Mouse (Mus musculus) telencephalon, adult 2 months (tissue): ENCODE results near the gene Atg7.
A peak's percentile ranks its signal among the peaks of the same experiment; 100 is the strongest.
"Not testable (repeated sequence)": the region's sequence is repeated elsewhere in the genome, so short reads cannot be mapped to it uniquely, and the experiment has no call there.

Experiments used
- DNase-seq: peaks from one replicate; pipeline ENCODE4 v3.0.0-alpha.2; 2011; ENCODE audit warnings: low read depth, low spot score

Atg7 gene

DNA sequence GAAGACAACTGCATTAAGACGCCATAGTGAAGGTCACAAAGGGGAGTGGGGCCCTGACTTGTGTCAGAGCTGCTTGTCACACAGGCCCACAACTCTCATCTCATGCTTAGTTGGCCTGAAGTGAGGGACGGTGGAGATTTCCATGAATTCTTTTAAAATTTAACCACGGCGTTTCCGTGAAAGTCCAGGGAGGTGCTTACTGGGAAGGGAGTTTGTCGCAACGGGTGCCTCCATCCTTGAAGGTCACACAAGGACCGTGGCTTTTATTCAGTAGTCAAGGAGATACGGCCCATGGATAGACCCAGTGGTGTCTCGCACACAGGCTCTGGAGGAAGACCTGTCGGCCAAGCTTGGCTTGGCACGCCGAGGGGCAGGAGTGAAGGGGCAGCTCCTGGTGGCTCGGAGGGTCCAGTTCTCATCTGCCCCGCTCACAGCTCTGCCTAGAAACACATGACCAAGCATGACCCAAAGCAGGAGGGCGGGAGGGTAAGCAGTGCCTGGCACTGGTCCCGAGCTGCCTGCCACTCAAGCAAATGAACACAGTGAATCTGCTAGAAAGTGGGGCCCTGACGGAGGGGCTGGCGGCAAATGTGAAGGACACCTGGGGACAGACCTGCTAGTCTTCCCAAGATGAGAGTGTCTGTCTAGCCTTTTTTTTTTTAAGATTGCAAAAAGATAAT lies 236.1 kb downstream of the Atg7 start:
- no peak for DNase-seq

GRCm38 (mm10) chr6:114880798-114881197 lies 237.9 kb downstream of the Atg7 start:
- no peak for DNase-seq

DNA sequence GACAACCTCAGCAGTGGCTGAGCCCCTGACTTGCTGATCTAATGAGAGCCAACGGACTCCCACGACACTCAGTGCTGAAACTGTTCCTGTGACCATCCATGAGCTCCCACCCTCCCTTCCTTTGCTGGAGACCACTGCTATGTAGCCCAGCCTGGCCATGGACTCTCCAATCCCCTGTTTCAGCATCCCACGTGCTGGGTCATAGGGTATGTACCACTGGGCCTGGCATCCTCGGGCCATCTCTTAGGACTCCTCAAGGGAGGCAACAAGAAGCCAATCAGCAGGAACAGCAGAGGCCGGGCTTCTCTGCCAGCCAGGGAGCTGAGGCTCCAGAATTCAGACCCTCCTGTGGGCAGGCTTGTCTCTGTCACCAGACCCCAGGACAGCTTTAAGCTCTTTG lies 239.3 kb downstream of the Atg7 start:
- DNase-seq = no peak

DNA sequence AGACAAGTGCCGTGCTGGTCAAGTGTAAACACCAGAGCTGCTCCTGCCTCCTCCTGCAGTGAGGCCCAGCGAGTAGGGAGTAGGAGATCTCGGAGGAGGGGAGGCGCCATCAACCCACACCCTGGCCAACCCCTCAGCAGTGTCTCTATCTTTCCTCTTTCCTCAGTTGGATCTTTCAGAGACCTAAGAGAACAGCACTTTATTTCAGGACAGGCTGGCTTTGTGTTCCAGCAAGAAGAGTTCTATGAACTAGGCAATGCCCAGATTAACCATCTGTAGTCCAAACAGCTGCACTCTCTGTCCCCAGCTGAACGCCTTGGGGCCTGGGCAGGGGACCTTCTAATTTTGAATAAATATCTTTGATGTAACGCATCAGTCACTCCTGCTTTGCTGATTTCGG lies 239.8 kb downstream of the Atg7 start:
- DNase-seq = no peak

DNA sequence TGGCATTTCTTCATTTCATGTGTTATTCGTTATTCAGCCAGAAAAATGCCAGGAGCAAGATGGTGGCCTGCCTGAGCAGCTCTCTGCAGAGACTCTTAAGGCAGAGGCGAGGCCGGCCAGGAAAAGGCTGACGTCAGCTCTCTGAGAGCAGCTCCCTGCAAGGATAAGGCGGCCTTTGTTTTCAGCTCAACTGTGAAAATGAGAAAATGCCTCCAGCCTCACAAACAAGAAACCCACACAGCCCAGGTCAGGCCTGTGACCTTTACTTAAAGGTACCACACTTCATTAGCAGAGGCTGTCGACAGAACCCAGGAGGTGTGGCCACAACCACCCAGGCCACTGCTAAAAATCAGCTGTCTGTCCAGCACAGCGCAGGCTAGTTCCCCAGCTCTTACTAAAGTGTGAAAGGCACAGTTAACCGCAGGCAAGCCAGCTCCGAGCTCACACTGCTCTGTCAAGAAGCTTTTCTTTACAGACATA lies 240.4 kb downstream of the Atg7 start:
- DNase-seq = peak; percentile 76

GRCm38 (mm10) chr6:114885129-114885528 lies 242.2 kb downstream of the Atg7 start:
- no peak for DNase-seq

GRCm38 (mm10) chr6:114886012-114886411 lies 243.1 kb downstream of the Atg7 start:
- DNase-seq = no peak

DNA sequence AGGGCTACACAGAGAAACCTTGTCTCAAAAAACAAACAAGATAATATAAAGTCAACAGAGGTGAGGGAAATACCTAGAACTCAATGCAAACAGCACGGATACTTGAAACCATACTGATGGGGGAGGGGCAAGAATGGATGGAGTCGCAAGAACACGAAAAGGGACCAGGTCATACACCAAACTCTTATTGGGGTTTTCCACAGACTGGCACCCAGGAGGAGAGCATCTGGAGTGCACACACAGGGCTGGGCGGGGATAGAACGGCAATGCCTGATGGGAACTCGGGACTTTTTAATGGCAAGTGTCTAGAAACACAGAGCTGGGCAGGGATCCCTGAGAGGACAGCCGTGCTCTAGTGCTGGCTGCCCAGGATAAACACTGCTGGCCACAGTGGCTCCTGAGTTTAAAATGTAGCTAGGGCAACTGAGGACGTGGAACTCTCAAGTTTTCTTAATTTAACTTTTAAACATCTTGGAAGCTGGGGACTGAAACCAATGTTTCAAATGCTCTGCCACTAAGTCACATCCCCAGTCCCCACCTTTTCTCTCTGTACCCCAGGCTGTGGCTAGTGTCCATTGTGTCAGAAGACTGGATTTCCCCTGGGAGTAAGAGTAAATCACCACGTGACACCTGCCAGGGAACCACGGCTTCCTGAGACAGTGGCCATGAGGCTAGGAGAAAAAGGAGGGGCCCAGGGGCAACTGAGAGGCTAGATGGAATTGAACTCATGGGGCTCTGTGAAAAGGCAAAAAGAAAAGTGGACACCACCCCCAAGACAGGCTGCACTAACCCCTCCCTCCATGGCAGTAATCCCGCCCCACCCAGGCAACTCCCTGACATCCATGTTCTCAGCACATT lies 243.8 kb downstream of the Atg7 start:
- DNase-seq = no peak

- DNase-seq = peak; percentile 70
Measured at GRCm38 (mm10) chr6:114888922-114889321, 246.0 kb downstream of the Atg7 start.

DNA sequence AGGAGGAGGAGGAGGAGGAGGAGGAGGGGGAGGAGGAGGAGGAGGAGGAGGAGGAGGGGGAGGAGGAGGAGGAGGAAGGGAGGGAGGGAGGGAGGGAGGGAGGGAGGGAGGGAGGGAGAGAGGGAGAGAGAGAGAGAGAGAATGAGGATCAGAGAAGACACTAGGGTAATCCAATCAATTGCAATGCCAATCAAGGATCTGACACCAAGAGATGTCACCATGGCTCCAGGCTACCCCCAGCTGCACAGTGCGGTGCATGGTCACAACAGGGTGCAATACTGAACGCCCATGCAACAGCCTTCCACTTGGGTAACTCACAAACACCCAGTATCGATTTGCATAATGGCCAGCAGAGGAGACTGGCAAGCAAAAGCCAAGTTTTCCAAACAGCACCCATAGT lies 247.1 kb downstream of the Atg7 start:
- DNase-seq = not testable (repeated sequence)

GRCm38 (mm10) chr6:114890411-114891115 lies 247.7 kb downstream of the Atg7 start:
- no peak for DNase-seq

DNA sequence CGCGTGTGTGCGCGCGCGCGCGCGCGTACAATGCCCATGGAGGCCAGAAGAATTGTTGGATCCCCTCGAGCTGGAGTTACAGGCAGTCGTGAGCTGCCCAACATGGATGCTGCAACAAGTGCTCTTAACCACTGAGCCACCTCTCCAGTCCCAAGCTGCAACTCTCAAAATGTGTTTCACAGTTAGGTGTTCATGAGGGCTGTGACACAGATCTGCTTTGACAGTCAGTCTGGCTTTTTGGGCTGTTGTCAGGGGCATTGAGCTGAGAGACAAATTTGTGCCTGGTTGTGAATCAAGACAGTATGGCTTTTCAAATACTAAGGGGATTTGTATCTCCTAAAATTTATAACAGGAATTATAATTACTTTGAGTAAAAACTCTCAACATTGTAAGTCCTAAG lies 248.4 kb downstream of the Atg7 start:
- DNase-seq = no peak

GRCm38 (mm10) chr6:114891771-114892170 lies 248.9 kb downstream of the Atg7 start:
- DNase-seq = no peak

DNA sequence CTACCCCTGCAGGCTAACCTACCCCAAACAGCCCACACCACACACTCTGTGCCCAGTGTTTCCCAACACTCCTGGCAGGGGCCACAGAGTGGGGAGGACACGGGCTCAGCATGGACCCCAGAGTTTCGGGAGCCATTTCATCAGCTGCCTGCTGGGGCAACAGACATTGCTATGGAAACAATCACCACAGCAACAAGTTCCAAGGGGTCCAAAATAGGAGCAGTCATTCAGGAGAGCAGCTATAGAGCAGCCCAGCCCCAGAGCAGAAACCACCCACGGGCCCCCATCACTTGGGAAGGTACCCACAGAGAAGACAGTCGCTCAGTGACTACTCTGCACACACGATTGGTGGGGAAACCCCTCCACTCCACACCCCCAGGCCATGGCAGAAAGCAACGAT lies 249.5 kb downstream of the Atg7 start:
- peak; percentile 68 for DNase-seq

- no peak for DNase-seq
Measured at GRCm38 (mm10) chr6:114893427-114894209, 250.7 kb downstream of the Atg7 start.

- DNase-seq = no peak
Measured at GRCm38 (mm10) chr6:114894548-114895106, 251.7 kb downstream of the Atg7 start.

DNA sequence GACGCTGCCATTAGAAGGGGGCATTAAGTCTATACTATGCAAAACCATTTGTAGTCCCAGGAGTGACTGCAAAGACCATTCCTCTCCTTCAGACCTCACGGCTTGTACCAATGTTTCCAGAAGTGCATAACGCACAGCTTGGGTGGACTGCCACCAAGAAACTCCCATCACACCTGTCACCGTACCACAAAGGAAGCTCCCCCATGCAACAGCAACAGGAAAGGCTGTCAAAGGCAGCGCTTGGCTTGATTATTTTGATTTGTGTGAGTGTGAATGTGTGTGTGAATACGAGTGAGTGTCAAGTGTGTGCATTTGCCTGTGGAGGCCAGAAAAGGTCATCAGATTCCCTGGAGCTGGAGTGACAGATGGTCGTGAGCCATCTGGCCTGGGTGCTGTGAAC lies 252.3 kb downstream of the Atg7 start:
- no peak for DNase-seq

DNA sequence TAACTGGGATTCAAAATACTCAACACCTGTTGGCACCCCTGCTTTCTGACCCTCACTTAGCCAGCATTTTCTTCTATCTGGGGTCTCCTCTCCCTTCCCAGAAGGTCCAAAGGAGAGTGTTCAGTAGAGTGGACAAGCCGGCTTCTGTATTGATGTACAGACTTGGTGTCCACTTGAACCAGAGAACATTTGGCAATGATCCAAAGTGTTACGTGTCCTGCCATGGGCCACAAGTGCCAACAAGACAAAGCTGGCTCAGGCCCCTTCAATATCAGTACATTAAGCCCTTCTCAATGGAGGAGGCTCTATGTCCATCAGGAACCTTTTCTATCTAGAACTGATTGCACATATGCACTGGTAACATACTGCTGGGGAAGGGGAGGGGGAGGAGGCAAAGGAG lies 253.4 kb downstream of the Atg7 start:
- no peak for DNase-seq

DNA sequence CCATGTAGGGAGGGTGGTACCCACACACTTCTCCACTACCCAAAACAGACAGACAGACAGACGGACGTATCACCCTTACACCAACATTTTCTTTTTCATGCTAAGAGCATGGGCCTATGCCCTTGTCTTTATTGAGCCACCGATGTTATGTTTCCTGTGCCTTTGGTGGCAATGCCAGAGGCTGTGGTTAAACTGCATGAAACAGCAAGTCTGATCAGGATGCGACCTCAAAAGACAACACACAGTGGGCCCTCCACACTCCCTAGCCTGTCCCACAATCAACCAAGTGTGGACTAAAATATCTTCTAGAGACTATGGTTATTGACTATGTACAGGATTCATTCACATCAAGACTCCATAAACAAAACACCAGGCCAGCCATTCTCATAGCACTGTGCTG lies 256.1 kb downstream of the Atg7 start:
- no peak for DNase-seq

- no peak for DNase-seq
Measured at GRCm38 (mm10) chr6:114899652-114900051, 256.8 kb downstream of the Atg7 start.

- no peak for DNase-seq
Measured at GRCm38 (mm10) chr6:114900194-114900593, 257.3 kb downstream of the Atg7 start.
